Mouse (Mus musculus) heart, postnatal 25 days (tissue): Measurements from ENCODE around the gene Foxo6. TPM values are rescaled to one million over a fixed set of nuclear protein-coding genes. Genes with fewer than 3 reads are reported as not detected.

Experiments
- DNase-seq: peaks from one replicate; pipeline ENCODE4 v3.0.0; 2022; ENCODE audit warnings: low spot score
- intact Hi-C: fragments of 180-260 bp; cut with DNase I; formaldehyde crosslinking; loops from one replicate; pipeline ENCODE4 v1.15.1; 2025
- total RNA-seq, 2 experiments: library from RNA; stranded (reverse); gene quantifications; 2 replicates each; pipeline ENCODE4 v1.2.3; 2021

Gene Foxo6
- total RNA-seq, 2 experiments from 2014 or later: 2.6 to 5.6 TPM

GRCm38 (mm10) chr4:120286761-120287241 is 348 bp downstream of the Foxo6 start:
- intact Hi-C loops: loop anchor here (10.0 kb wide), 1 partner anchor 278 kb away; no protein-coding TSS in a partner anchor

GRCm38 (mm10) chr4:120285730-120286129 is 1.4 kb downstream of the Foxo6 start:
- DNase-seq: no peak
- intact Hi-C loops: loop anchor here (10.0 kb wide), 1 partner anchor 279 kb away; no protein-coding TSS in a partner anchor

More at GRCm38 (mm10) chr4:120286761-120287241, 348 bp downstream of the Foxo6 start:
- no peak for DNase-seq

GRCm38 (mm10) chr4:120285223-120285622 is 1.9 kb downstream of the Foxo6 start:
- DNase-seq: no peak
- intact Hi-C loops: loop anchor here (10.0 kb wide), 1 partner anchor 280 kb away; no protein-coding TSS in a partner anchor

- intact Hi-C loops: loop anchor here (10.0 kb wide), 1 partner anchor 281 kb away; no protein-coding TSS in a partner anchor
- no peak for DNase-seq
These were observed 3.0 kb downstream of the Foxo6 start for GRCm38 (mm10) chr4:120284187-120284586.

DNA sequence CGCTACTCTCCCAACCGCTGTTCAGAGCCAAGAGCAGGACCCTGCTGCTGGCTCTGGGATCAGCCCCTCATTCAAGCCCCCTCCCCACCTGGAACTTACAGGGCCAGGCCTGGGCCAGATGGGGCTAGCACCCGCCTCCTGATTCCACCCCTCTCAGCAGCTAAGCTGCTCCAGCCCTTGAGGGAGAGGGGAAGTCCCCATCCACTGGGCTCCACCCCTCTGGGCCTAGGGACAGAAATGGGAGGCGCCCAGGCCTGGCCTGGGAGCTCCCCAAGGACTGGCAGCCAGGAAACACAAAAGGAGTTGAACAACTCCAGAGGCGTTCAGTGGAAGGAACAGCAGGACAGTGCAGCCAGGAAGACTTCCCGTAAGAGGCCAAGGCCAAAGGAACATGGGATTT is 4.0 kb downstream of the Foxo6 start:
- intact Hi-C loops: loop anchor here (10.0 kb wide), 1 partner anchor 282 kb away; no protein-coding TSS in a partner anchor
- DNase-seq: peak; percentile 83

- DNase-seq: no peak
- intact Hi-C loops: loop anchor here (10.0 kb wide), 1 partner anchor 282 kb away; no protein-coding TSS in a partner anchor
These were observed 4.5 kb downstream of the Foxo6 start for GRCm38 (mm10) chr4:120282568-120283091.

- no peak for DNase-seq
- intact Hi-C loops: loop anchor here (10.0 kb wide), 1 partner anchor 284 kb away; no protein-coding TSS in a partner anchor
These were observed 6.1 kb downstream of the Foxo6 start for GRCm38 (mm10) chr4:120281011-120281410.

GRCm38 (mm10) chr4:120280432-120280831 is 6.7 kb downstream of the Foxo6 start:
- intact Hi-C loops: loop anchor here (10.0 kb wide), 1 partner anchor 284 kb away; no protein-coding TSS in a partner anchor
- no peak for DNase-seq

DNA sequence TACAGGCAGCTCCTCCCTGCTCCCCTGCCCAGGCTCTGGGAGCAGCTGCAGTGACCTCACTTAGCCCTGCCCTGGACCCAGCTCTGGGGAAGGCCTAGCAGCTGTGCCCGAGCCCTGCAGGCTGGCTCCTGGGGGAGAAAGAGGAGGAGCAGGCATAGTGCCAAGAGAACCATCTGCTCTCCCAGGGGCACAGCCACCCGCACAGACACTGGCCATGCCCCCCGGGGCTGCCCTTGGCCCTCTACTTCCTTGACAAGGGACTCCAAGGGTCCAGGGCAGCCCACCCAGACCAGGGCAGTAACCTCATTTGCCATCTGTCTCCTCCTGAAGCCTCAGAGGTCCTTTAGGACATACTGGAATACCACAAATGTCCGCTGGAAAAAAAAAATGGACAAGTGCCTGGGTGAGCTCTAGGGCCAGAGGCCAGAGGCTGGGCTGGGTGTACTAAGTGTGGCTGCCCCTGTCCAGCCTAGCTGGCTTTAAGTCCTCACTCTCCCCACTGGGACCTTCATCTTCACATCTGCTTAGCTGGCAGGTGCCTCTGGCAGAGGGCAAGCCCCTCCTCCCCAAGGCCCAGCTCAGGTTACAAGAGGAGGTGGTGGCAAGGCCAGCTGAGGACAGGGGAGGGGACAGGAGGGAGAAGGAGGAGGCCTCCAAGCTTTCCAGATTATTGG is 9.8 kb downstream of the Foxo6 start:
- intact Hi-C loops: loop anchor here (2.0 kb wide), 1 partner anchor 31 kb away; no protein-coding TSS in a partner anchor
- DNase-seq: peak; percentile 69

GRCm38 (mm10) chr4:120275487-120275886 is 11.7 kb downstream of the Foxo6 start:
- intact Hi-C loops: no loop called here
- no peak for DNase-seq

- intact Hi-C loops: no loop called here
- DNase-seq: no peak
These were observed 13.6 kb downstream of the Foxo6 start for GRCm38 (mm10) chr4:120273594-120273993.

DNA sequence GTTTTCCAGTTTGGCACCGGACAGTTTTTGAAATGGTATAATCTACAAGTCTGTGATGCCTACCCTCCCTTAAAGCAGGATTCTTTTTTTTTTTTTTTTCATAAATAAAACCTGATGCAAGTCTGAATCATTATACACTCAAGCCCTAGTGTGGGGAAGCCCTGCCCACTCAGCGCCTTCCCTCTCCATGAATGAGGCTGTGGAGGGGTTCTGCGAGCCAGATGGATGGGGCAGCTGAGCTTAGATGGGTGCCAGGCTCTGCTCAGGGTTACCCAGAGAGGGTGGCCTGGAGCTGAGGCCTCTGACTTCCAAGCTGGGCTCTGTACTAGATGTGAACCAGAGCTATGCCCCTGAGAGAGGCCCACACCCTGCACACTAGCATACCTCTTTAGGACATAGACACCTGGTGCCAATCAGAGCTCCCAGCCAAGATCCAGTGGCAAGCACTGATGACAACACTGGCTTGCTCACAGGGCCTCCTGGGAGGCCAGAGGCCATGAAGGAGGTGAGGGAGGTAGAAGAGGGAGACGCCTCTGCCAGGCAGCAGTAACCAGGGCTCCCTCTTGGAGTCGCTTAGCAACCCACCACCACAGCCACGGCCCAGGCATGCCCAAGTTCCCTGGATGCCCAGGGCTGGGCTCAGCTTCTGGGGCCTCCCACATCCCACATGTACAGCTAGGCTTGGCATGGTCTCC is 15.1 kb downstream of the Foxo6 start:
- intact Hi-C loops: no loop called here

DNA sequence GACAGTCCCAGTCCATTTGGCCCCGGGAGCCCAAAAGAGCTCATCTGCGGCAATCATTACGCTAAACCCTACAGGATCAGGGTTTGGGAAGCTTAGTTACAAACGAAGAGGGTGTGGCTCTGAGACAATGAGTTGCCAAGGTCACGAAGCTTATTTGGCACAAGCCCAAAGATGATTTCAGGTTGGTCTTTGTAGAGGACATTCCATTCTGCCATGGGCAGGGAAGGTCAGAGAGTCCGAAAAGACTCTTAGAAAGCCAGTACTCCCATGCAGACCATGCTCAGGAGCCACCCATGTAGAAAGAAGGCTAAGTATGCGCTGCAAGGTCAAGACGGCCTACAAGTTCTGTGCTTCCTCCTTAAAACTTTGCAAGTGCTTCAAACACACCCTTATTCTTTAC is 15.9 kb downstream of the Foxo6 start:
- intact Hi-C loops: no loop called here
- DNase-seq: no peak

More for the DNA sequence above, 15.1 kb downstream of the Foxo6 start:
- DNase-seq: no peak

DNA sequence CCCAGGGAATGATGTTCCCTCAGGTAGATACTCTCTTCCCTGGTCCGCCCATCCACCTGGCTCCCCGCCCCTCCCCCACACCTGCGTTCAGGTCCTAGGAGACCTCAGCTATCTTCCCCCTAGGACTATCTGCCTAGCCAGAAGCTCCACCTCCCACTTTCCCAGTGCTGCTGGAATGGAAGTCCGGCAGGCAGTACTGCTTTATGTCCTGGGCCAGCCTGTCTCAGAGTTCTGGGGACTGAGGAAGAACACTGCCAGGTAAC is 16.3 kb downstream of the Foxo6 start:
- no peak for DNase-seq
- intact Hi-C loops: no loop called here

- no peak for DNase-seq
These were observed 16.8 kb downstream of the Foxo6 start for GRCm38 (mm10) chr4:120270148-120270936.

DNA sequence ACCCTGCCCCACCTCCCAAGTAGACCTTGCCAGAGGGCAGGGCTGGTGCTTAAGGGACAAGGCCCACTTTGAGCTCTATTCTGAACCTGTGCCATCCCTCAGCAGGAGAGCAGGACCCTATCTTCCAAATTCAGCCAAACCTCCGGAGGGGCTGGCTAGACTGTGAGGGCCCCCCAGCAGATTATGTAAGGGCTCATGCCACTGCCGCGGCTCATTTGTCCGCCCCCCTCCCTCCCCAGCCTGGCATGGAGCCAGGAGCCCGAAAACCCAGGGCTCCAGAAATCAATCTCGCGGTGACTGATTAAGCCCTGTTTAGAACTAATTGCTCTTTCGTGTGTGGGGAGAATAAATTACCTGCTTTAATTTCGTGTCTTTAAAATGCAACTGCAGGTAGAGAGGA is 17.7 kb downstream of the Foxo6 start:
- DNase-seq: no peak
- intact Hi-C loops: no loop called here

More at GRCm38 (mm10) chr4:120270148-120270936, 16.8 kb downstream of the Foxo6 start:
- intact Hi-C loops: no loop called here

- intact Hi-C loops: no loop called here
- DNase-seq: no peak
These were observed 18.7 kb downstream of the Foxo6 start for GRCm38 (mm10) chr4:120268214-120269061.

- intact Hi-C loops: loop anchor here (2.0 kb wide), 1 partner anchor 17 kb away; no protein-coding TSS in a partner anchor
- DNase-seq: no peak
These were observed 19.5 kb downstream of the Foxo6 start for GRCm38 (mm10) chr4:120267683-120268082.

- no peak for DNase-seq
- intact Hi-C loops: loop anchor here (2.0 kb wide), 1 partner anchor 16 kb away; no protein-coding TSS in a partner anchor
These were observed 20.0 kb downstream of the Foxo6 start for GRCm38 (mm10) chr4:120267136-120267535.
